Mouse (Mus musculus) embryo, embryonic 11 days (tissue): Measurements from ENCODE around the gene 3110082I17Rik.
A peak's percentile ranks its signal among the peaks of the same experiment; 100 is the strongest.

Experiments used
- DNase-seq: peaks from one replicate; pipeline ENCODE4 v3.0.0-alpha.2; 2015

3110082I17Rik gene

GRCm38 (mm10) chr5:139460384-139461067 lies at the start of gene 3110082I17Rik:
Gene 3110082I17Rik, minus strand, starts transcription at chr5:139460527.
- DNase-seq: peak; percentile 98

- DNase-seq: peak; percentile 21
Observed at GRCm38 (mm10) chr5:139506207-139506606, 45.9 kb upstream of the 3110082I17Rik start.

- peak; percentile 84 for DNase-seq
Observed at GRCm38 (mm10) chr5:139505073-139505606, 44.8 kb upstream of the 3110082I17Rik start.

GRCm38 (mm10) chr5:139502281-139502680 lies 42.0 kb upstream of the 3110082I17Rik start:
- DNase-seq: no peak

DNA sequence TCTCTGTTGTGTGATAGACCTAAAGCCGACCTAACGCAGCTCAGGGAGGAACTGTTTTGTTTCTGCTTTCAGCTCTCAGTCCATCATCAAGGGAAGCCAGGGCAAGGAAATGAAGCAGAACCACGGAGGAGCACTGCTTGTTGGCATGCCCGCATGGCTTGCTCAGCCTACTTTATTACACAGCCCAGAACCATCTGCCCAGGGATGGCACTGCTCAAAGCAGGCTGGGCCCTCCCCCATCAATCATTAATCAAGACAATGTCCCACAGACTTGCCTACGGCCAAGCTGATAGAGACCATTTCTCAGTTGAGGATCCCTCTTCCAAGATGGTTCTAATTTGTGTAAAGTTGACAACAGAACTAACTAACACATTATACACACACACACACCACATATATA lies 38.5 kb upstream of the 3110082I17Rik start:
- no peak for DNase-seq

GRCm38 (mm10) chr5:139496939-139497338 lies 36.6 kb upstream of the 3110082I17Rik start:
- no peak for DNase-seq

- DNase-seq: peak; percentile 46
Observed at GRCm38 (mm10) chr5:139495019-139495669, 34.8 kb upstream of the 3110082I17Rik start.

- no peak for DNase-seq
Observed at GRCm38 (mm10) chr5:139493690-139494089, 33.4 kb upstream of the 3110082I17Rik start.

GRCm38 (mm10) chr5:139491348-139491747 lies 31.0 kb upstream of the 3110082I17Rik start:
- DNase-seq: no peak

GRCm38 (mm10) chr5:139490131-139490530 lies 29.8 kb upstream of the 3110082I17Rik start:
- no peak for DNase-seq

DNA sequence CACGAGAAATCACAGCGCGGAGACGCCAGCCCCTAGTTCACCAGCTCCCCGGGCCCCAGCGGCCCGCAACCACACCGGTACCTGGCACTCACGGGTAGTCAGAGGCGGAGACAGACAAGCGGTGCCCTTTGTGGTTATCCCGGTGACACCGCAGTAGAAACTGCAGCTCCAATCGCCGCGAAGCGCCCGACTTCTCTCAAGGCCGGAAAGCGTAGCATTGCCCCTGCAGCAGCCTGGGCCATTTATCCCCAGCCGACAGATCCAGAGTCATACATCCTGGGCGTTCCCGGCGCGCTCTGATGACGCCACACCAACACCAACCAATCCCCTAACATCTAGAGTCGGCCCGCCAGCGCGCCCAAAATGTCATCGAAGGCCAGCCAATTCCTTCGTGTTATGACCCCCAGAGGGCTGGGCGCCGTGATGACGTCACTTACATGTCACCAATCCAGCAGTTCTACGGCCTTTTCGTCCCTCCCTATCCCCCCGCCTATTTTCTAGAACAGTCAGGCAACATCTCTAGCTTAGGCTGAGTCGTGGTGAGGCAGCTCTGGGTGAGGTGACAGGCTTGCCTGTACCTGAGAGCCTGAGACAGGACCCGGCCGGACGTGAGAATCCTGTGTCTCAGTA lies 24.0 kb upstream of the 3110082I17Rik start, which contains the start of gene Zfand2a:
Gene Zfand2a, minus strand, starts transcription at position 365 of the 630 bp plus-strand sequence.
- peak; percentile 99 for DNase-seq

GRCm38 (mm10) chr5:139483171-139483848 lies 23.0 kb upstream of the 3110082I17Rik start:
- DNase-seq: no peak

DNA sequence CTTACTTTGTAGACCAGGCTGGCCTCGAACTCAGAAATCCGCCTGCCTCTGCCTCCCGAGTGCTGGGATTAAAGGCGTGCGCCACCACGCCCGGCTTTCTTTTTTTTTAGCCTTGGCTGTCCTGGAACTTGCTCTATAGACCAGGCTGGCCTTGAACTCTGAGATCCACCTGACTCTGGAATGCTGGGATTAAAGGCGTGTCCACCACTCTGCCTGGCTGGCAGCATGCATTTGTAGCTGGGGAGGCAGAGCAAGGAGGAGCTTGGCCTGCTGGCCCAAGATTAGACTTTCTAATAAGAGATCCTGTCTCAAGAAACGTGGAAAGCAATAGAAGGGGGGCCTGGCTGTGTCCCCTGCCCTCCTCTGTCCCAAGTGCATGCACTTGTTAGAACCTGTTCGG lies 20.1 kb upstream of the 3110082I17Rik start:
- DNase-seq: no peak

GRCm38 (mm10) chr5:139479088-139479487 lies 18.8 kb upstream of the 3110082I17Rik start:
- no peak for DNase-seq

DNA sequence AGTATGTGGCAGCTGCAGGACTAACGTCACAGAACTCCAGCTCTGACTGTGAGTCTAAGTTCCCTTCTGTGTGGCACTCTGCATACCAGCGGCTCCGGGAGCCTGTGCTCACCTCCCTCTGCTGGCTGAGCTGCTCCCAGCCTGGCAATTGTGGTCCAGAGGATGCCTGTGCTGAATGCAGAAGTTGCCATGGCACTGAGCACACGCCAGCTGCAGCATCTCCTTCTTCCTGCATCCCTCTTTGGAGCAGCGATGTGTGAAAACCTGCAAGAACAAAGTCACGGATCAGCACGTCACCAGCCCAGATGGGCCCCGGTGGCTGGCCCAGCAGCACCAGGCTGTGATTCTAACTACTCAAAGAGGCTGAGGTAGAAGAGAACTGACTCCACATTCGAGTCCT lies 14.4 kb upstream of the 3110082I17Rik start:
- DNase-seq: no peak

DNA sequence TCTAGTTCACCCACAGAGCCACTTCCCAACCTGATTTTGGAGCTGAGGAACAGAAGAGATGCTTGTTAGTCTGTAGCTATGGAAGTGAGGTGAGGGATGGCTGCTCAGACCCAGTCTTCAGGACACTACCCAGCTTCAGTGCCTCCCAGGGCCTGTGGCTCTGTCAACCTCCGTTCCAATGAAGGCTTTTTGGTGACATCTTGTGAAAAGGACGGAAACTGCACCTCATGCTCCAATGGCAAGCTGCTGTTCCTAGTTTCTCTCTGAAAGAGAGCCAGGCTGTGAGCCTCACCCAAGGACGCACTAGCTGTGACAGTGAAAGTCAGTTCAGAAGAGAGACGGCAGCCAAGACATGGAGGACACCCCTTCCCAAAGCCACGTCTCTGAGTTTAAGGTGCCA lies 7.7 kb upstream of the 3110082I17Rik start:
- peak; percentile 42 for DNase-seq

- DNase-seq: no peak
Observed at GRCm38 (mm10) chr5:139466801-139467200, 6.5 kb upstream of the 3110082I17Rik start.

DNA sequence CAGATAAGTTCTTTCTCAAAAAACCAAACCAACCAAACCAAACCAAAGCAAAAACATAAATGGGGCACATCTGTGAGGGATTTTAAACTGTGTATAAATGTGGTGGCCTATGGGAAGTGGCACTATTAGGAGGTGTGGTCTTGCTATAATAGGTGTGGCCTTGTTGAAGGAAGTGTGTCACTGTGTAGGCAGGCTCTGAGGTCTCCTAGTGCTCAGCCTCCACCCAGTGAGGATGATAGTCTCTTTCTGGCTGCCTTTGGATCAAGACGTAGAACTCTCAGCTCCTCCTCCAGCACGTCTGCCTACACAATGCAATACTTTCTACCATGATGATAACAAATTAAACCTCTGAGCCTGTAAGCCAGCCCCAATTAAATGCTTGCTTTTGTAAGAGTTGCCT lies 6.0 kb upstream of the 3110082I17Rik start:
- DNase-seq: no peak

DNA sequence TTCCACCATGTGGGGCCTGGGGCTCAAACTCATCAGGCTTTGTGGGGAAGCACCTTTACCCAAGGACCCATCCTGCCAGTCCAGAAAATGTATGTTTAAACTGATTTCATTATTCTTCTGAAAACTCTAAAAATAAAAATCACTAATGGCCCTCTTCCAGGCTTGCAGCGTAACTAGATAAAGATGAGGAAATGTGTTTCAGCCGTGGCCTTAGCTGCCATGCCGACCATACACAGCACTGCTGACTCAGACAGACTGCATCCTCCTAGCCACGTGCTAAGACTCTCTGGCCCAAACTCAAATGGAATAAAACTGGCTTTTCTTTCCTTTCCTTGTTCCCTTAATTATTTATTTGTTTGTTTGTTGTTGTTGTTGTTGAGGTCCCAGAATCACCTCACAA lies 4.5 kb upstream of the 3110082I17Rik start:
- DNase-seq: no peak

DNA sequence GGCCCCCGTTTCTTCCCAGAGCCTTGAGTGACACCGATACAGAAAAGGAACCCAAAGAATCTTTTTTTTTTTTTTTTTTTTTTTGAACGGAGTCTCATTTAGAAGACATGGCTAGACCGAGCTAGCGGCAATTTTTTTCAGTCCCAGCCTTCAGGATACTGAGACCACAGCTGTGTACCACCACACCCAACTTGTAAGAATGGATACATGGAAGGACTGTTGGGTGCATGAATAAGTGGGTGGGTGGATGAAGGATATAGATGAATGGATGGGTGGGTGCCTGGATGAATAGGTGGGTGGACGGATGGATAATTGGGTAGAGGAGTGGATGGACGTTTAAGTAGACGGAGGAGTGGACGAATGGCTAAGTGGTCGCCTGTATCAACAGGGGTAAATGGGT lies 389 bp downstream of the 3110082I17Rik start:
- DNase-seq: no peak

- DNase-seq: no peak
Observed at GRCm38 (mm10) chr5:139457241-139457640, 3.1 kb downstream of the 3110082I17Rik start.

- no peak for DNase-seq
Observed at GRCm38 (mm10) chr5:139455166-139455565, 5.2 kb downstream of the 3110082I17Rik start.

DNA sequence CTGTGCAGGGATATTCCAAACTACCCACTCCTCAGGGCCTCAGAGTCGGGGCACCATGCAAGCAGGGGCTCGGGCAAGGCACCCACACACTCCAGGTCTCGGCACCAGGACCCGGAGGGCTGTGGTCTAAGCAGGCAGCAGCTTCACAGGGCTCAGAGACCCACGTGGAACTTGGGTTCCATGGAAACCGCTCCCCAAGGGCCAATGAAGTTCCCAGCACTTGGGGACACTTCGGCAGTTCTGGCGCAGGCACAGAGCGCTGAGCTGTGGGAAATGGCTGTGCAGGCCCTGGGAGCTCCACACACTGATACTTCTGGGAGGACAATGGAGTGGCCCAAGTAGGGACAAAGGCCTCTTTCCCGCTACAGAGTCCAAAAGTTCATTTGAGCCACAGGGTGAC lies 7.3 kb downstream of the 3110082I17Rik start:
- no peak for DNase-seq
